Mouse (Mus musculus): ENCODE measurements around the gene Rgs9bp.
"Not testable (repeated sequence)": the region's sequence is repeated elsewhere in the genome, so short reads cannot be mapped to it uniquely, and the experiment has no call there.

Rgs9bp gene

GRCm38 (mm10) chr7:35530544-35530943, 54.8 kb downstream of the Rgs9bp start:
- in situ Hi-C loops (cut with MboI) = not testable (repeated sequence)

DNA sequence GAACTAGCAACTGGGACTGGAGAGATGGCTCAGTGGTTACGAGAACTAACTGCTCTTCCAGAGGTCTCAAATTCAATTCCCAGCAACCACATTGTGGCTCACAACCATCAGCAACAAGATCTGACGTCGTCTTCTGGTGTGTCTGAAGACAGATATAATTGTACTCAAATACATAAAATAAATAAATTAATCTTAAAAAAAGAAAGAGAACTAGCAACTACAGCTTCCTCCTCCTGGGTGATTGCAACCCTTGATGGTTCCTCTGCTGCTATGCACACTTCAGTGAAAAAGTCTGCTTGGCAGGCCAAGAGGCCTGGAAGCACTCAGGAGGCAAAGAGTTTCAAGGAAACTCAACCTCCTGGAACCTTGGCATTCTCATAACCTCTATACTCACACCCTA, 55.4 kb downstream of the Rgs9bp start:
- in situ Hi-C loops (cut with MboI) = no loop called here

Data from mature B cell (primary cell).